Comparison of ENCODE assay signal across 8 mouse cellular contexts in the genomic region with DNA sequence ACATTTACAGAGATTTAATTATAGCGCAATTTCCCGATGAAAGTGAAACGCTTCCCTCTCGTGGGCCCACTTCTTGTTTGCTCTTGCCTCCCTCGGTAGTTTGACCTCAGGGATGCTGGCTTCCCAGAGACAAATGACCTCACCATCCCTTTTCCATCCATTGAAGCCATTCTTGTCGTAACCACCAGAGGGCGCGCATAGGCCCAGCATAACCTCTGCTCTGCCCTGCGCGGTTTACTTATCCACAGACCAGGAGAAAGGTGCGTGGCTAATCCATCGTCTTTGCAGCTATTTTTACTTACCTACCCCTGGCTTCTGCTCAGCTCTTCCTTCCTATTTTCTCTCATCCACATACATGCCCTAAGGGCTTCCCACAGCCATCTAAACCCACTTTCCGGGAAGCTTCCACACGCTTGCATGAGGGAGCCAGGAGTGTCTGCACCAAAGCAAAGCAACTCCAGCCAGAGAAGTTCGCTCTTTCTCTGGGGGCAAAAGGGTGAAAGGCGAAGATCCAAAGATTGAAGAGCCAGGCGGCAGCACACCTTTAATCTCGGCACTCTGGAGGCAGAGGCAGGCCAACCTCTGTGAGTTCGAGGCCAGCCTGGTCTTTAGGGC. TPM values are rescaled to one million over a fixed set of nuclear protein-coding genes. Genes with fewer than 3 reads are reported as not detected.
DNase-seq lines count a peak whose midpoint lies in the region; ATAC-seq and TF ChIP-seq lines count a peak whose summit lies in the region.

No protein-coding gene starts in this region.

- no peak overlapping the region for H3K27ac ChIP-seq in forebrain, postnatal 0 days (ENCODE audit: low read depth, low read length)

- H3K36me3 ChIP-seq in forebrain, postnatal 0 days (ENCODE audit: insufficient read depth): no peaks in the 10 kb centered on the region

- no peaks in the 10 kb centered on the region for H3K4me1 ChIP-seq in forebrain, postnatal 0 days (ENCODE audit: insufficient read depth)

- peak; percentile 44 for DNase-seq in MEL-GATA-1-ER (ENCODE audit: extremely low read depth, low read depth)
- DNase-seq in cerebellum, adult 18-20 months: peak; percentile 90
- peak; percentile 78 for DNase-seq in forebrain, postnatal 0 days
- DNase-seq in layer of hippocampus, adult 9-11 months: peak; percentile 73
- peak; percentile 87 for DNase-seq in lung, postnatal 10 days
- peak; percentile 92 for DNase-seq in retina, embryonic 14.5 days (ENCODE audit: low spot score)
- DNase-seq in thymus, postnatal 36 days: peak; percentile 60 to 68

- H3K4me2 ChIP-seq in forebrain, postnatal 0 days (ENCODE audit: low read depth): no peak overlapping the region

- WGBS in forebrain, postnatal 0 days: 23% methylated on average over 19 of the region's 19 CpGs

- peak; percentile 89 for TF ChIP-seq CTCF in forebrain, postnatal 0 days (IDR thresholded peaks at IDR 0.05; ENCODE audit: low read depth)

- H3K27me3 ChIP-seq in forebrain, postnatal 0 days (ENCODE audit: insufficient read depth, low read length): no peaks in the 10 kb centered on the region

- H3K9ac ChIP-seq in forebrain, postnatal 0 days: peak overlapping the region; percentile 22; the same call in 1 of the 2 replicates

- no peak overlapping the region for H3K4me3 ChIP-seq in forebrain, postnatal 0 days (ENCODE audit: low read depth, low read length)

- peak; percentile 86 for ATAC-seq in forebrain, postnatal 0 days
- peak; percentile 87 to 93 for ATAC-seq in hematopoietic stem cell, adult 5-6 weeks (replicated peaks in 1 of 2; ENCODE audit: insufficient read depth in 1 of 2, low FRiP score in 2 of 2, low TSS enrichment in 1 of 2, low read depth in 1 of 2, poor library complexity in 2 of 2, severe bottlenecking in 2 of 2)

- no peaks in the 10 kb centered on the region for H3K9me3 ChIP-seq in forebrain, postnatal 0 days (ENCODE audit: low read length)

RNA-seq across cellular contexts. Expression of gene Prph2, which starts 6.3 kb away (rescaled TPM):
- 0.14 TPM in 1 of 2 replicates, not detected in the other for total RNA-seq in forebrain, postnatal 0 days (2014; rRNA removed)
- not detected in 2 replicates for polyA plus RNA-seq in forebrain, postnatal 0 days (2015; fragmentation: Nextera tagmentation; extraction: Ambion mirVana)
- total RNA-seq in hematopoietic stem cell, adult 5-6 weeks (2017): not detected in 2 replicates

RNA-seq across cellular contexts. Expression of gene Tbcc, which starts 13.5 kb away (rescaled TPM):
- 46.2 and 63.4 TPM in 2 replicates for total RNA-seq in forebrain, postnatal 0 days (2014; rRNA removed)
- polyA plus RNA-seq in forebrain, postnatal 0 days (2015; fragmentation: Nextera tagmentation; extraction: Ambion mirVana): 52.2 and 53.0 TPM in 2 replicates
- total RNA-seq in hematopoietic stem cell, adult 5-6 weeks (2017): 13.5 and 14.6 TPM in 2 replicates

RNA-seq across cellular contexts. Expression of gene Bicral, which starts 45.7 kb away (rescaled TPM):
- total RNA-seq in forebrain, postnatal 0 days (2014; rRNA removed): 17.4 and 36.7 TPM in 2 replicates
- 3.8 and 6.7 TPM in 2 replicates for polyA plus RNA-seq in forebrain, postnatal 0 days (2015; fragmentation: Nextera tagmentation; extraction: Ambion mirVana)
- 27.0 and 27.5 TPM in 2 replicates for total RNA-seq in hematopoietic stem cell, adult 5-6 weeks (2017)
